14 mouse cellular contexts compared by ENCODE assay signal in the genomic region with DNA sequence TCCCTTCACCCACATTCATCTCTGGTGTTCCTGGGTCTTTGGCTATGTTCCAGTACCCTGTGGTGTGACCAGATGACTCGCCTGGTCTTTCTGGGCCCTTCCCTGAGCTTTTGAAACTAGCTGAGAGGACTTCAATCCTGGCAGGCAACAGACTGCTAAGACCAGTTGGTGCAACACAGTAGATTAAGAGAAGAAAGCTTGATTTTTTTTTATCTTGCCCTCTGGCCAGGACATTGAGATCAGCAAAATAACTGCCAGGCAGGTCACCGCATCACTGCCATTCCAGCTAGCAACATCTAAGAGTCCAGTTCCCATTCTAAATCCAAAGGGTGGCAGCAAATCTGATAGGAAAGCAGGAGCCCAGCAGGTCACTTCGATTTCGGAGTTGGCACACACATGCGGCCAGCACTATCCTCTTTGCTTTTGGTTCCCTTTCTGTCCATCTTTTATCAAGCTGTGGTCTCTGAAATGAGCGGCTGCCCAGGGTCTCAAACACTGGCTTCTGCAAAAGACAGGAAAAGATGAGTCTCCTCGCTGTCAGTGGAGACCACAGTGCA.
A peak's percentile ranks its signal among the peaks of the same experiment; 100 is the strongest.
DNase-seq lines count a peak whose midpoint lies in the region; ATAC-seq lines count a peak whose summit lies in the region.
"Had no signal": no experiment of that assay in that cellular context is flagged by ENCODE, and none has a peak within 500 bp of the region (broad histone marks: within the 10 kb centered on the region; RNA-seq: fewer than 3 reads in every experiment).

No protein-coding gene starts in this region.

- peak; percentile 32 to 51 for DNase-seq in kidney, adult 8-10 months
- DNase-seq in MN1 (ENCODE audit: low spot score), result peak; percentile 22
- DNase-seq in cerebellum, postnatal 25 days, result peak; percentile 83 to 91
- no peak for DNase-seq in thymus, adult 18-20 months
- DNase-seq in lung, postnatal 10 days, result no peak
- DNase-seq in spleen, postnatal 14 days (ENCODE audit: low spot score in 2 of 2), result no peak
- DNase-seq: forebrain, postnatal 0 days; lung, adult 18-20 months; right cerebral cortex, postnatal 25 days had no signal

- H3K27me3 ChIP-seq in kidney, embryonic 16.5 days (ENCODE audit: insufficient read depth, low read length), result no peaks in the 10 kb centered on the region
- H3K27me3 ChIP-seq: hindbrain, embryonic 12.5 days; limb, embryonic 13.5 days had no signal

- H3K36me3 ChIP-seq in kidney, embryonic 16.5 days (ENCODE audit: insufficient read depth, low read length), result no peaks in the 10 kb centered on the region
- H3K36me3 ChIP-seq: embryonic facial prominence, embryonic 10.5 days; hindbrain, embryonic 12.5 days; limb, embryonic 13.5 days had no signal

- ATAC-seq in kidney, embryonic 16.5 days (ENCODE audit: low FRiP score, low TSS enrichment), result no peak
- peak; percentile 87 for ATAC-seq in cerebellum, adult (ENCODE audit: insufficient number of reproducible peaks, low FRiP score, low TSS enrichment)
- ATAC-seq: forebrain, postnatal 0 days had no signal

- 90% methylated on average over 7 of the region's 7 CpGs for WGBS in kidney, embryonic 16.5 days

- no peaks in the 10 kb centered on the region for H3K9me3 ChIP-seq in kidney, embryonic 16.5 days (ENCODE audit: low read length)
- H3K9me3 ChIP-seq: embryonic facial prominence, embryonic 10.5 days; hindbrain, embryonic 12.5 days; limb, embryonic 13.5 days had no signal

- H3K4me2 ChIP-seq in kidney, embryonic 16.5 days (replicated peaks; ENCODE audit: low read depth, low read length), result no peak overlapping the region
- H3K4me2 ChIP-seq: hindbrain, embryonic 12.5 days; limb, embryonic 13.5 days had no signal

- H3K27ac ChIP-seq in kidney, embryonic 16.5 days (ENCODE audit: low read length), result no peak overlapping the region
- H3K27ac ChIP-seq: embryonic facial prominence, embryonic 10.5 days; hindbrain, embryonic 12.5 days; limb, embryonic 13.5 days had no signal

- no peak overlapping the region for H3K9ac ChIP-seq in kidney, embryonic 16.5 days (replicated peaks; ENCODE audit: low read length)
- H3K9ac ChIP-seq: forebrain, postnatal 0 days; hindbrain, embryonic 12.5 days; limb, embryonic 13.5 days had no signal

- no peaks in the 10 kb centered on the region for H3K4me1 ChIP-seq in kidney, embryonic 16.5 days (ENCODE audit: insufficient read depth, low read length)
- H3K4me1 ChIP-seq: embryonic facial prominence, embryonic 10.5 days; hindbrain, embryonic 12.5 days; limb, embryonic 13.5 days had no signal

- no peak overlapping the region for H3K4me3 ChIP-seq in kidney, embryonic 16.5 days (ENCODE audit: low read length)
- H3K4me3 ChIP-seq: embryonic facial prominence, embryonic 10.5 days; hindbrain, embryonic 12.5 days; limb, embryonic 13.5 days had no signal

Comparison
In these comparisons a context has a peak if more than half of its experiments do, and no peak if none do; other contexts are left out.
1. DNase-seq: peak in kidney, adult 8-10 months (2 of 2), MN1 (single experiment) and cerebellum, postnatal 25 days (2 of 2); none in thymus, adult 18-20 months (0 of 2), lung, postnatal 10 days (single experiment) and spleen, postnatal 14 days (0 of 2).